Mouse (Mus musculus) adrenal gland (tissue): Measurements from ENCODE around the gene Gng7.

ENCODE experiments used
- intact Hi-C: fragments of 180-260 bp; cut with DNase I; formaldehyde crosslinking; loops from one replicate; pipeline ENCODE4 v1.15.1; 2025

Gng7 gene

DNA sequence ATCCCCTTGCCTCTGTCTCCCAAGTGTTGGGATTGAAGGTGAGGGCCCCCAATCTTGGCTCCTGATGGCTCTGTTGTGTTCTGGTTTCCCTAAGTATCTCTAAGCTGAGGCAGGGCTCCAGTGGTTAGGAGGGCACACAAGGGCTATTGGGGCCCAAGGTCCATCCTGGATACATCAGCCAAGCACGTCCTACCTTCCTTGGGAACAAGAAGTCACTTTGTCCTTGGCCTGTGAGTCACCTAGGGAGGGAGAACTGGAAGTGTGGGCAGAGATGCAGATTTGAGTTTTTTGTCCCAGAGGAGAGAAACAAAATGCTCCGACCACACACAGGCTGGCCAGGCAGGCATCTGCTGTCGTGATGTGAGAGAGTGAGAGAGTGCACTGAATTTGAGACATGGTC lies 65.7 kb downstream of the Gng7 start:
- intact Hi-C loops, result no loop called here

GRCm38 (mm10) chr10:80948570-80948969 lies 66.2 kb downstream of the Gng7 start:
- intact Hi-C loops, result no loop called here

GRCm38 (mm10) chr10:80947802-80948201 lies 66.9 kb downstream of the Gng7 start:
- intact Hi-C loops, result no loop called here

- intact Hi-C loops, result no loop called here
These were observed 67.9 kb downstream of the Gng7 start for GRCm38 (mm10) chr10:80946684-80947437.

- intact Hi-C loops, result no loop called here
These were observed 70.5 kb downstream of the Gng7 start for GRCm38 (mm10) chr10:80944231-80944630.

GRCm38 (mm10) chr10:80943701-80944100 lies 71.0 kb downstream of the Gng7 start:
- intact Hi-C loops, result no loop called here

DNA sequence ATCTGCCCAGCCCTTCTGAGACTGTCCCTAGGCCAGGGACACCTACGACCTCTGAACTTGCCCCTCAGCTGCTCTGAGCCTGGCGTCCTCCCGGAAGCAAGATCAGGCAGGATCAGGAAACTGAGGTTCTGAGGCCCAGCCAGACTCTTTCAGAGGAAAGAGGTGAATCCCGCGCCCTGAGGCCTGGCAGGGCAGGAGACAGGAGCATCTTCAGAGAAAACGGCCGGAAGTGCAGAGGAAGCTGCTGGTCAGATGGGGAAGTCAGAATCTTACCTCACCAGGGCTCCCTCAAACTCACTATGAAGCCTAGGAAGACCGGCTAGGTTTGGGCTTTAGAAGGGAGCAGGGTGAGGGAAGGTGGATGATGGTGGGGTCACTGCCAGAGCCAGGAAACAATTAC lies 71.8 kb downstream of the Gng7 start:
- intact Hi-C loops, result no loop called here

DNA sequence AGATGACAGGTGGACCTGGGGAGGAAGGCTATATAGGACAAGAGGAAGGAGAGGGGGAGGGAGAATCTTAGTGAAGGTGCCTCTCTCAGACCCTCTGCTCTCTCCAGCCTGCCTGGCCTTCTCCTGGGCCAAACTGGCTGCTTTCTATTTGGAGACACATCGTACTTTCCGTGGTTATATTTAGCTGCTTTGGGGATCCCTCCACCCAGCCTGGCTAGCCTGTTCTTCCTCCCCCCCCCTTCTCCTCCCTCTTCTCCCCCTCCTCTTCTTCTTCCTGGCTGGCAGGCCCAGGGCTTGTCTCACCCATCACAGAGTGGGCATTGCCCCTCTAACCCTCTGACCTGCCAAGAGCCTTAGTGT lies 73.8 kb downstream of the Gng7 start:
- intact Hi-C loops, result no loop called here

DNA sequence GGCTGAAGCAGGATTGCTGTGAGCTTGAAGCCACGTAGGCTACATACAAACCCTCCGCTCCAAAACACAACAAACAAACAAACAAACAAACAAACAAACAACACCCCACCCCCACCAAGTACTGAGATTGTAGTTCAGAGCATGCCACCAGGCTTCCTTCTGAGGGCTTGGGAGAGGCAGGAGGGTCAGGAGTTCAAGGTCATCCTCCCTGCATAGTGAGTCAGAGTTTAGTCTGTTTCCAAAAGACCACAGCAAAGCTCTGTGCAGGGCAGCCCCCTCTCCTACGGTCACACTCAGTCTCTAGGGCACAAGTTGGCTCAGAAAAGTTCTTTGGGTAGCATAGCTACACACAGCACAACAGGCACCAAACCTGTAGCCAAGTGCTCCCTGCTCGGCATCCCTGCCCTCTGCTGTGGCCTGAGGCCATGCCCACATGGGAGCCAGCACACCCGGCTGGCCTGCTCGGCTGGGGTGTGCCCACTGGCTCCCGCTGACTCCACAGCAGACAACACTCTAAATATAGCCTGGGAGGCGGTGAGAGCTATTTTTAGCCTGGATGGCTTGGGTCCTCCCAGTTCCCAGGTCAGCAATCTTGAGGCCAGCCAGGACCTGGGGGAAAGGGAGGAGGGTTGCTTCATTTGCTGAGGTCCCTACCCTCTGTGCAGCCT lies 74.3 kb downstream of the Gng7 start:
- intact Hi-C loops, result no loop called here

- intact Hi-C loops, result no loop called here
These were observed 75.1 kb downstream of the Gng7 start for GRCm38 (mm10) chr10:80939671-80940070.

GRCm38 (mm10) chr10:80938831-80939550 lies 75.8 kb downstream of the Gng7 start:
- intact Hi-C loops, result no loop called here

GRCm38 (mm10) chr10:80937646-80938045 lies 77.1 kb downstream of the Gng7 start:
- intact Hi-C loops, result no loop called here

GRCm38 (mm10) chr10:80936810-80937164 lies 78.0 kb downstream of the Gng7 start:
- intact Hi-C loops, result no loop called here

DNA sequence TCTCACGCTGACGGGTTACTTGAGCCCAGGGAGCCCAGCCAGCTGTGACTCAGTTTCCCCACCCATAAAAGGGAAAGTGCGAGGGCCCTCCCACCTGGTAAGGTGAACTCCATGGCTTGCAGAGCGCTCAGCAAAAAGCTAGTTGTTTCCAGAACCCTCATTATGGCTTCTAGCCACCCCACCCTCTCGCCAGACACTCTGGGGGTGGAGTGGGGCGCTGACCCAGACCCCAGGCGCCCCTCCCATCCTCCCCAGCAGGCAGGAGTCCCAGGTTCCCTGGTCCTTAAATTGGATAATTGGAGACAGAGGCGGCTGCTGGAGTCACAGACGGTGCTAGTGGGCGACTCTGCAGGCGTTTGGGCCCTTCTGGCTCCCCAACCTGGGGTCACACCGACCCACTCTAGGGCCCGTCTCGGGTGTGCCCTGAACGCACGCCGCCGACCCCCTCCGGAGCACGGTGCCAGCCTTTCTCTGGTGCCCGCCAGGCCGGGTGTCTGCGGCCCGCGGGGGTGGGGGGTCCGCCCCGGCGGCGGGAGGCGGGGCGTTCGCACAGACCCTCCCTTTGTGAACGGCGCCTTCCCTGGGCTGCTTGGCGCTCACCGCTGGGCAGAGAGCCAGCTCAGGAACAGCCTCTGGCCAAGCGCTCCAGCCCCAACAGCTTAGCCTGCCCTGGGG lies 78.5 kb downstream of the Gng7 start:
- intact Hi-C loops, result no loop called here

GRCm38 (mm10) chr10:80935698-80936097 lies 79.0 kb downstream of the Gng7 start:
- intact Hi-C loops, result no loop called here

DNA sequence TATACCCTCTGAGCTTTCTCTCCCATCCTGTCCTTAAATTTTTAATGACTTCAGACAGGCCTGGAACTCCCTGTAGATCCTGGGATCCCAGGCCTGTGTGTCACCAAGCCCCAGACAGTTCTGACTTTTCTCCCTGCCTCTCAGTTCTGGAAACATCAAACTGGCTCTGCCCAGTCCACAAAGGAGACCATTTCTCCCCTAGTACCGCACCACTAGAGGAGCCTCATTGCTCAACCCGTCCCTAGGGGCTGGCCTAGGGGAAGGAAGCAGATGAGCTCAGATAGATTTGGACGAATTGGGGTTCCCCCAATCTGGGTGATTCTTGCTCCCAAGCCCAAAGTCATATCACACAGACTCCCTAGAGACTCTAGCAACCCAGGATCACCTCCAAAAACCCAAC lies 79.5 kb downstream of the Gng7 start:
- intact Hi-C loops, result no loop called here

DNA sequence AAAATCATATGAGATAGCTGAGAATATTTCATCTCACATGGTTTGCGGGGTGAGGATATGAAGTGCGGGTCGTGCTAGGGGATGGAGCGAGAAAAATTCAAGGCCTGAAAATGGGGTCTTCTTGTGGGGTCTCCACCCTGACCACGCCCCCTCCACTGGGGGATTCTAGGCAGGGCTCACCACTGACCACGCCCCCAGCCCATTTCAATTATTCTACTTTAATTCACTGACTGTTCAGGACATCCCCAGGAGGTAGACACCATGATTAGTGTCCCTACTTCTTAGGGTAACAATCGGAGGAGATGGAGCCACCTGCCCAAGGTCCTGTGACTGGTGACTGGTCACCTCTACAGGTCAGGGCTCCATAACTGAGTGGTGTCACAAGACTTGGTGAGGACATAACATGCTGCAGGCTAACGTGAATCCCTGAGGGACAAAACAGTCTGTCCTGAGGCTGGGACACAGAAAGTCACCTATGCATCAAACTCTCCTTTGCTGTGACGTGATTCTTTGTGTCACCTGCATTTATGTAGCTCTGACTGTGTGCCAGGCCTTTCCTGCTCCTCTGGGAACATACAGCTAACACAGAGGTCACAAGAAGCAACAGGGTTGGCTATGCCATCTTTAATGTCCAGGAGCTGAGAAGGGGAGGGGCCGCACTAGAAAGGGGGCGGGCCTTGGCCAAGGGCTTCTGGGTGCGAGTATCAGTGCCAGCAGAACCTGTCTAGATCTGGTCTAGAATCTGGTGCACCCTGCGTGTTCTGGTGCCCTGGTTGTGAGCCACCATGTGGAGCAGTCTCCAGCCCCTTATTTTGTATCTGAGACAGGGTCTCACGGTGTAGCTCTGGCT lies 80.4 kb downstream of the Gng7 start:
- intact Hi-C loops, result no loop called here

DNA sequence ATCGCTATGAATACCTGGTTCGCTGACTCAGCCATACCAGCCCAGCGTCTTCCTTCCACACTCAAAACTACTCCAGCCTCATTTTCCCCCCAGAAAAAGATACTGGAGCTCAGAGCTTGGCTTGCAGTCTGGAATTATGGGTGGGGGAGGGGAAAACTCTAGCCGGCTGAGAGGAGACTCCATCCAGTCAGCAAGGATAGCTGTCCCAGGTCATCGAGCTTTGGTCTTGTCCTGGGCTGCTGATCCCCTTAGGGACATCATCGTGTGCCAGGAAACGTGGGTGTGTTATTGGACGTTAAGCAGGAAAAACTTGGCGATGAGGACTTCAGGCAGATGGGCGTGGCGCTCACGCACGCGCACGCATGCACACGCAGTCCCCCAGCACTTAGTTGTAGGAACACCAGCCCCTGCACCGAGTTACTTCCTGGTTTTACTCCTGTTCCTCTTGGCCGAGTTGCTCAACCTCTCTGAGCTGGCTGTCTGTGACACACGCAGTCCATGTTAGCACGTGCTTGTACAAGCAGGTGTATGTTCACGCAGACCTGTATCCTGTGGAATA lies 81.2 kb downstream of the Gng7 start:
- intact Hi-C loops, result no loop called here

DNA sequence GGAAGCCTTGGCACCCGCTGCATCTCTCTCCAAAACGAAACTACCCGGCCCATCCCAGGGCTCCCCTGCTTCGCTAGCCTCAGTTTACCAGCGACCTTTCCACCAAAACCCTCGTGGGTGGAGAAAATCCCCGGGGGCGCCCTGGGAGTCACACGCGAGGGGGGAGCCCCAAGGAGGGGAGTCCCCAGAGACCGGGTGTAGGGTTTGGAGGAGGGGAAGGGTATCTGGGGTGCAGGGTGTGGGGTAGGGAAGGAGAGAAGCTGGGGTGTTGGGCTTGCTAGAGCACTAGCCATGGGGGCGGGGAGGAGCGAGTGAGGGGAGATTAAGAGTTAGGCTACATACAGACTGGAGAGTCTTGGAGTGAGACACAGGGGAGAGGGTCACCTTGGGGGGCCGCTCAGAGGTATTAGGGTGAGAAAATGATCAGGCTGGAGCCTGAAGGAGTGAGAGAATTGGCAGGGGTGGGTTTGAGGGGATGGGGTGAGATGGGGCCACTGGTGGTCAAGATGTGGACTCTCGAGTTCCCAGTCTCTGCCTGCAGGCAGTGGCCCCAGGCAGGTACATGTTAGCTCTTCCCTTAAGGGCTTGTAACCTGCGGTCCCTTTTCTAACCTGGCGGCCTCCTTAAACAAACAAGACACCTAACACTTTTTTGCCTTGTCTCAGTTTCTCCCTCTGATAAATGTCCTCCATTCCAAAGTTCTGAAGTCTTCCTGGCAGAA lies 81.9 kb downstream of the Gng7 start:
- intact Hi-C loops, result no loop called here

GRCm38 (mm10) chr10:80932206-80932605 lies 82.5 kb downstream of the Gng7 start:
- intact Hi-C loops, result no loop called here
